ENCODE assay signal across 7 mouse cellular contexts in the genomic region with DNA sequence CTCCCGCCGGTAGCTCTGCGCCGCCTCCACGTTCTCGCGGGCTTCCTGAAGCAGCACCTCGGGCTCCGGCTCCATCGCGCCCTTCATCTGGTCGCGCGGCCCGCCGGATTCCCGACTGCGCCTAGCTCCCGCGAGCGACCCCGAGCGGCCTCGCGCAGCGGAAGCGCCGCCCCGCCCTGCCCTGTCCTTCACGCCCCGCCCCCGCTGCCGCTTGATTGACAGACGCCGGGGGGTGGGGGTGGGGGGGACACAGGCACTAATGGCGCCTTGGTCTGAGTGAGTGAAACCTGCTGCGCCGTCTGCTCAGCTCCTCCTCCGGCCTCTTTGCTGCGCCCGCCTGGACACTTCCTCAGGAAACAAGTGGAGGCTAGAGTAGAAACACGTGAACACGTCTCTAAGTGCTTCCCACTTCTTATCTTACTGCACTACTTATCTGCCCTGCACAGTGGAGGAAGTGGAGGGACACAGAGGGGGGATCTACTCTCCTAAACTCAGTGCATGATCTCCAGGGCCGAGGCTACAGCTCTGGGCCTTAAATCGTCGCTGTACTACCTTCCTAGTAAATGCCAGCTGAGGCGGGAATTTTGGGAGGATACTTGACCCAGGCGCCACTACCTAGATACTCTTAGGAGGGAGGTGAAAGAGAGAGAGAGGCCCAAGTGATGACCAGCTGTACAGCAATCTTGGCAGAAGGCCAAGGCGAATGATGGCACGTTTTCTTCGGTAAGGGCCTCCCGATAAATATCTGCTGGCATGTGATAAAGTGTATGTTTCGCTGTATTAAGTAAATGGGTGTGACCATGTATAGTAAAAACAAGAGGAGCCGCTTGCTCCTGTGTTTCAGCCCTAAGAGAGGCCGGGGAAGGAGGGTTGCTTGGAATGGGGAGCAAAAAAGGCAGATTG. TPM values are rescaled to one million over a fixed set of nuclear protein-coding genes. Genes with fewer than 3 reads are reported as not detected.
DNase-seq lines count a peak whose midpoint lies in the region; ATAC-seq lines count a peak whose summit lies in the region.

A gene (minus strand): TSS at position 166 of the 903 bp plus-strand sequence.

- intact Hi-C loops in left cerebral cortex, postnatal 25 days (cut with DNase I), result loop anchor here (5.0 kb wide), 1 partner anchor 39 kb away; no protein-coding TSS in a partner anchor

- H3K36me3 ChIP-seq in intestine, embryonic 15.5 days, result no peaks in the 10 kb centered on the region
- H3K36me3 ChIP-seq in midbrain, embryonic 10.5 days, result peaks cover 12% of the 10 kb centered on the region; the same call in 1 of the 2 replicates

- H3K4me1 ChIP-seq in intestine, embryonic 15.5 days (replicated peaks), result peaks cover 9% of the 10 kb centered on the region; the same call in 1 of the 2 replicates
- peaks cover 19% of the 10 kb centered on the region for H3K4me1 ChIP-seq in midbrain, embryonic 10.5 days

- WGBS in intestine, embryonic 15.5 days, result 2% methylated on average over 54 of the region's 55 CpGs
- WGBS in midbrain, embryonic 10.5 days, result 10% methylated on average over 55 of the region's 55 CpGs

- H3K4me2 ChIP-seq in intestine, embryonic 15.5 days (replicated peaks), result peak within 1 kb of the TSS; percentile 73

- H3K9me3 ChIP-seq in intestine, embryonic 15.5 days, result no peaks in the 10 kb centered on the region
- 0 out of 2 replicates have a peak, but pooled peaks cover 3% of the 10 kb centered on the region for H3K9me3 ChIP-seq in midbrain, embryonic 10.5 days (replicated peaks)

- DNase-seq in adrenal gland, adult (ENCODE audit: inconsistent age in 2 of 2, low spot score in 1 of 2), result peak; percentile 95 to 98
- peak; percentile 96 for DNase-seq in embryo, embryonic 10.5 days (ENCODE audit: low spot score)
- DNase-seq in gastrocnemius, postnatal 25 days, result peak; percentile 95
- DNase-seq in left cerebral cortex, postnatal 25 days (ENCODE audit: low spot score in 2 of 2), result peak; percentile 85 to 86
- peak; percentile 94 for DNase-seq in midbrain, embryonic 10.5 days (ENCODE audit: low spot score)
- DNase-seq in right cerebral cortex, postnatal 4 days, result peak; percentile 92

- H3K4me3 ChIP-seq in intestine, embryonic 15.5 days (replicated peaks), result peak within 1 kb of the TSS; percentile 99
- H3K4me3 ChIP-seq in midbrain, embryonic 10.5 days, result peak within 1 kb of the TSS; percentile 96

- peak within 1 kb of the TSS; percentile 99 for H3K27ac ChIP-seq in intestine, embryonic 15.5 days
- peak within 1 kb of the TSS; percentile 98 for H3K27ac ChIP-seq in midbrain, embryonic 10.5 days (replicated peaks)

- peak within 1 kb of the TSS; percentile 99 for H3K9ac ChIP-seq in intestine, embryonic 15.5 days

- no peaks in the 10 kb centered on the region for H3K27me3 ChIP-seq in intestine, embryonic 15.5 days (replicated peaks)
- H3K27me3 ChIP-seq in midbrain, embryonic 10.5 days (ENCODE audit: low read depth, poor library complexity, severe bottlenecking), result no peaks in the 10 kb centered on the region

- ATAC-seq in intestine, embryonic 15.5 days, result peak; percentile 96

RNA-seq across cellular contexts. Expression of the gene that starts here (rescaled TPM):
- 1 to 10 TPM; 6.6 to 7.7 TPM for total RNA-seq in gastrocnemius, postnatal 25 days (2021)
- 26.4 and 31.7 TPM in 2 replicates for polyA plus RNA-seq in intestine, embryonic 15.5 days (2015; fragmentation: Nextera tagmentation; extraction: Ambion mirVana)
- total RNA-seq in left cerebral cortex, postnatal 25 days (2021), result 10 to 100 TPM; 12.2 to 13.4 TPM
- 28.2 and 30.6 TPM in 2 replicates for polyA plus RNA-seq in midbrain, embryonic 10.5 days (2016; fragmentation: Nextera tagmentation; extraction: Ambion mirVana)

Comparison
In these comparisons a context has a peak if more than half of its experiments do, and no peak if none do; other contexts are left out.
1. Peak in every context shown above with its lines: DNase-seq, ATAC-seq, H3K4me3 ChIP-seq and H3K27ac ChIP-seq.